Mouse (Mus musculus) frontal cortex, postnatal 14 days (tissue): ENCODE measurements around the gene Vps11.
"Not testable (repeated sequence)": the region's sequence is repeated elsewhere in the genome, so short reads cannot be mapped to it uniquely, and the experiment has no call there.

ENCODE experiments used
- DNase-seq, 2 experiments: peaks; one replicate each; pipeline ENCODE4 v3.0.0; 2022; ENCODE audit warnings: low spot score in 2 of 2

Vps11 gene

DNA sequence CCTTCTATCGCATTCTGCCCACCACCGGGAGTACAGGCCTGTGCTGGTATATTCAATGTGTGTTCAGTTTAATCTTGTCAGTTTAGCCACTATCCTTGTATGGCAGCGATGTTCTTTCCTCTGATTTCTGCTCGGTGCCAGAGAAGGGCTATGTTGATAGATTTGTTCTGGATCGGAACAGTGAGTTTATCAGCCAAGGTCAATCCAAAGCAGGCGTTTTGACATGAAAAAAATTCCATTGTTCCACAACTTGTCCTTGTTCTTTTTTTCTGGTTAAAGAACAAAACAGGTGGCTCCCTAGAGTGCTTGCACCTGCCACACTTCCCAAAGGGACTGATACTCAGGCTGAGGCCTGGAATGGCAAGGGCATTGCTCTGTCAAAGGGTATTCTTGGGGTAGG lies 14.7 kb upstream of the Vps11 start:
- DNase-seq: no peak

DNA sequence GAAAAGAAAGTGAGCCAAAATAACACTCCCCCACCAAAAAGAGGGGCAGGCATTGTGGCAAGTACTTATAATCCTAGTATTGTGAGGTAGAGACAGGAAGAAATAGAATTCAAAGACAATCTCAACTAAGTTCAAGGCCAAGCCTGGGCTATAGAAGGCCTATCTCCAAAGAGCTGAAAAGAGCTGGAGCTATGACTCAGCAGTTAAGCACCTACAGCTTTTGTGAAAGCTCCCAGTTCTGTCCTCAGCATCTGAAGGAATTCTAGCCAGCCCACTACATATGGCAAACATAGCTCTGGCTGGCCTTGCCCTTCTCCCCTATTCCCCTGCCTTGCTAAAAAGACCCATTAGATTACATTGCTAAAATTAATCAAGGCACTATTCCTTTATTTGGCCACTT lies 11.9 kb upstream of the Vps11 start:
- DNase-seq: no peak

DNA sequence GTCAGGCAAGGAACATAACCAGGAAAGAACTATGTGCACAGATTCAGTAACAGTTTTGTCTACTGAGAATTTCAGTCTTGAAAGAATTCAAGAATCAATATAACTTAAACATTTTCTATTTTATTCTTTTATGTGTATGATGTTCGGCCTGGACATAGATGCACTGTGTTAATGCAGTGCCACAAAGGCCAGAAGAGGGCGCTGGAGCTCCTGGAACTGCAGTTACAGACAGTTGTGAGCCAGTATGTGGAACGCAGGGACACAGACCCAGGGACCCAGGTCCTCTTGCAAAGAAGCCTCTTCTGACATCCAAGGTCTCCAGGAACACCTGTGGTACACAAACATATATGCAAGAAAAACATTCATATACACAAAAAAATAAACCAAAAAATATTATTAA lies 3.0 kb upstream of the Vps11 start:
- DNase-seq: no peak

DNA sequence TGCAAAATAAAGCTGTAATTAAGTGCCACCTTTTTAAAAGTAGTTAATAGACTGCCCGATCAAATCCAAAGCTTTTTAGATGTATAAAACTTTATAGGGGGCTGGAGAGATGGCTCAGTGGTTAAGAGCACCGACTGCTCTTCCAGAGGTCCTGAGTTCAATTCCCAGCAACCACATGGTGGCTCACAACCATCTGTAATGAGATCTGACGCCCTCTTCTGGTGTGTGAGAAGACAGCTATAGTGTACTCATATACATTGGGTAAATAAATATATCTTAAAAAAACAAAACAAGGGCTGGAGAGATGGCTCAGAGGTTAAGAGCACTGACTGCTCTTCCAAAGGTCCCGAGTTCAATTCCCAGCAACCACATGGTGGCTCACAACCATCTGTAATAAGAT lies 461 bp upstream of the Vps11 start:
- not testable (repeated sequence) for DNase-seq

- no peak for DNase-seq
Observed at GRCm38 (mm10) chr9:44357207-44357606, 4.3 kb downstream of the Vps11 start.

DNA sequence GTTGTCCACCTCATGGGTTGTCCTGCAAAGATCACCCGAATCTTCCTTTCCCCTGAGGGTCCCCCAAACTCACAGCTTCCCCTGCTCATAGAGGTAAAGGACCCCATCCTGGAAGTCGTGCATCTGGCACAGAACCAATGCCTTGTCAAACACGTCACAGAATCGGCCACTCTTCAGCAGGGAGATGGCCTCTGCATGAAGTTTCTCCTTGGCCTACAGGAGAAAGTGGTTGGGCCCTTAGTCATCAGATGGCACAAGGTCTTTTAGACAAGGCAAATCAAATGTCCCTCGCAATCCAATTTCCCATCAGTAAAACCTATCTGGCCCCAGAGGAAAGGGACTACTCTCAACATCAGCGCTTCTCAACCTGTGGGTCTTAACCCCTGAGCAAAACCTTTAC lies 8.3 kb downstream of the Vps11 start:
- no peak for DNase-seq

- DNase-seq: no peak
Observed at GRCm38 (mm10) chr9:44352337-44352736, 9.1 kb downstream of the Vps11 start.

DNA sequence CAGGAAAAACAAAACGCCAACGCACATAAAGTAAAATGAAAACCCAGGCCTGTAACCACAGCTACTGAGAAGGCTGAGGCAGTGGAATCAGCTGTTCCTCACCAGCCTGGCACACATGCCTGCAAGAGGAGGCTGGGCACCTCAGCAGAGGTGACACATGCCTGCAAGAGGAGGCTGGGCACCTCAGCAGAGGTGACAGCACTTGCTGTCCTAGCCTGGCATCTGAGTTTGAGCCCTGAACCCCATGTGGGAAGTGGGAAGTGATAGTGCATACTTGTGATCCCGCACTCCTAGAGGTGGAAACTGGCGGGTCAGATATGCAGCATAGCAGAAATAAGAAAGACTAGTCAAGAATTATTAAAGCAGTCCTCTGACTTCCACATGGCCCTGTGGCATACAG lies 10.1 kb downstream of the Vps11 start:
- DNase-seq: no peak

DNA sequence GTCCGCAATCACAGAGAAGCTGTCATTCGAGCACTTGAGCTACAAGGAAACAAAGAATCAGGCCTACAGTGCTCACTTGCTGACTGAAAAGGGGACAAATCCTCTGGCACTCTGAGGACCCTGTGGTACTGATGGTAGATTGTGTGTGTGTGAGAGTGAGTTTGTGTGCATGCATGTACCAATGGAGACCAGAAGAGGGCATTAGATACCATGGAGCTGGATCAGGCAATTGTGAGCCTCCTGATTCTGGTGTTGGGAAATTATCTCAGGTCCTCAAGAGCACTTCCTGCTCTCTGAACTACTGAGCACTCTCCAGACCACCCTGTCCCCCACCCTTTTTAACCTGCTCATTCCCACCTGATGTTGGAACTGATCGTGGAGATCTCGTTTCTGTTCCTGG lies 12.9 kb downstream of the Vps11 start:
- DNase-seq: no peak

DNA sequence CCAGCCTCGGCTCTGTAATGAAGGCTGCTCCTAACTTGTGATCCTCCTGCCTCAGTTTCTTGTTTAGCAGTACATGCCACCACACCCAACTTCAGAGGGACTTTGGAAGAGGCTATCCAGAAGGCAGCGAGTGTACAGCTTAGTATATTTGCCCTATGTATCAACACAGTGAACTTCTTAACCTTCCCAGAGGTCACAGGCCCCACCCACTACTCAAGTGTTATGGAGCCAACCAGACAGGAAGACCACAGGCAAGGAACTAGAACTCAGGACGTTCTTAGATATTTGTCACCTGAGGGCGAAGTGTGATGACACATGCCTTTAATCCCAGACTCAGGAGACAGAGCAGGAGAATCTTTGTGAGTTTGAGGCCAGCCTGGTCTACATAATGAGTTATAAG lies 13.8 kb downstream of the Vps11 start:
- DNase-seq: no peak

DNA sequence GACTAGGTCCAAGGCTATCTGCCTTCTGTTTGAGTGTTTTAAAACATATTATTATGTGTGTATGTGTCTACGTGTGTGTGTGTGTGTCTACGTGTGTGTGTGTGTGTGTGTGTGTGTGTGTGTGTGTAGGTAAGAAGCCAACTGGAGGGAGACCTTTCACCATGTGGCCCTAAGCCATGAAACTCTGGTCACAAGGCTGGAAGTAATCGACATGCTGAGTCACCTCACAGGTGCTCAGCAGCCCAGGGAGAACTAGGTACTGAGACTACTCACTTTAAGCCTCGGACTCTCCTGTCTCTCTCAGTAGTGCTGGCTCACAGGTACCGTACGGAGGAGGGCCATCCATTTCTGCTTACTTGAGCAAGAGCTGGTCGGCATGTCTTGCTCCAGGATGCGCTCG lies 14.3 kb downstream of the Vps11 start:
- no peak for DNase-seq

GRCm38 (mm10) chr9:44345570-44346433 lies 15.7 kb downstream of the Vps11 start:
- DNase-seq: no peak

- peak; percentile 78 to 84 for DNase-seq
Observed at GRCm38 (mm10) chr9:44343781-44344421, 17.6 kb downstream of the Vps11 start, which contains the start of gene Hmbs. Gene Hmbs (minus strand): TSS chr9:44344228.

- no peak for DNase-seq
Observed at GRCm38 (mm10) chr9:44343290-44343689, 18.2 kb downstream of the Vps11 start.

DNA sequence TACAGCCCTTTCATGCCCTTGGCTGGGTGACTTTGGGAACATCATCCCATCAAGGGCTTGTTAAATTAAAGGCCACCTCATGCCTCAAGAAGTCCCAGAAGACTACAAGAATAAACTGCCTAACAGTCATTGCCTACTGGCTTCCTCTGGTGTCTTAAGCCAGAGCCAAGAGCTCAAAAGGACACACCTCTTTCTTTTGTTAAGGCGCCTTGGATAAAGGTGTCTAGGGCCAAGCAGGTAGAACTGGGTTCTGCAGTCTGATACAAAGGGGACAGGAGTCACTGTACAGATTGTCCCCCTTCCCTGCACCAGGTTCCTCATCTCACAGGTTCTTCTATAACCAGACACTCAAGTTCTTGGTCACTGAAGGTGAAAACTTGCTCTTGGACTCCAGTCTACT lies 18.9 kb downstream of the Vps11 start:
- no peak for DNase-seq

DNA sequence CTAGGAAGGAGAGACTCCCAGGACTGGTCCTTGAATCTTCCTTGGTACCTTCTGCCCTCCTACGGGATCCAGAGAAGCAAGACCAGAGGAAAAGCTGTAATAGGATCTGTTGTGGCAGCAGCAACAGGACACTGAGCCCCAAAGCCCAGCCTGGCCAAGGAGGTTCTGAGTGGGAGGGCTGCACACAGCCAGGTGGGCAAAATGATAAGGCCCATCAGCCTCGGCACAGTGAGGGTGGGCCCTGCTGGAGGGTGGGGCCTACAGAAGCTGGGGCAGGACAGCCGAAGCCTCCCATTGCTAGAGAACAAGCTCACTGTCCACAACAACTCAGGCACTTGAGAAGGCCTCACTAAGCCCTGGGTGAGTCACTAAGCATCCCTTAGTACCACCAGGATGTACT lies 19.3 kb downstream of the Vps11 start:
- no peak for DNase-seq

- no peak for DNase-seq
Observed at GRCm38 (mm10) chr9:44341487-44341886, 20.0 kb downstream of the Vps11 start.

DNA sequence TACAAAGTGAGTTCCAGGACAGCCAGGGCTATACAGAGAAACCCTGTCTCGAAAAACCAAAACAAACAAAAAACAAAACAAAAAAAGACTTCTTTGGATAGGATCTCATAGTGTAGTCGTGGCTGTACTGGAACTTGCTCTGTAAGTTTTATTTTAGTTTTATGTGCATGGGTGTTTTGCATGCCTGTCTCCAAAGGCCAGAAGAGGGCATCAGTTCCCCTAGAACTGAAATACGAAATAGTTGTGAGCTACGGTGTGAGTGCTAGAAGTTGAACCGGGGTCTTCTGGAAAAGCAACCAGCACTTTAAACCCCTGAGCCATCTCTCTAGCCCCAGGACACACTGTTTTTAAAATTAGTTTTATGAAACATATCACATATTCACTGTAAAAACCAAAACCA lies 22.9 kb downstream of the Vps11 start:
- no peak for DNase-seq

- no peak for DNase-seq
Observed at GRCm38 (mm10) chr9:44337436-44338169, 23.9 kb downstream of the Vps11 start.

GRCm38 (mm10) chr9:44336964-44337363 lies 24.5 kb downstream of the Vps11 start:
- DNase-seq: no peak

DNA sequence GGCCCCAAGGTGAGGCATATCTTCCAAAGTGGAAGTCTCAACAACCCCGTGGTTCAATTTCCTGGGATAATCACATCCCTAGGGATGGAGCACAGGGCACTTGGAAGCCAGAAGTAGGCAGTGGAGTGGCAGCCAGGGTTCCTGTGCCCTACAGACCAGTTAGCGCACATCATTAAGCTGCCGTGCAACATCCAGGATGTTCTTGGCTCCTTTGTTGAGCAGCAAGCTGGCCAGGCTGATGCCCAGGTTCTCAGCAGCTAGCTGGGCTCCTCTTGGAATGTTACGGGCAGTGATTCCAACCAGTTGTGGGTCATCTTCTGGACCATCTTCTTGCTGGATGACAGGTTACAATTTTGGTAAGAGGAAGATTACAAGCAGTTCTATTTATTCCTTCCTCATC lies 25.0 kb downstream of the Vps11 start:
- DNase-seq: not testable (repeated sequence)

GRCm38 (mm10) chr9:44336093-44336406 lies 25.4 kb downstream of the Vps11 start:
- DNase-seq: no peak
